Mouse (Mus musculus) heart, adult 8-10 months (tissue): ENCODE measurements at regions not wholly inside any gene's neighbourhood (a gene's known extent, or its start where the extent isn't known, plus 50 kb on each side); places are given as distances from the start of the nearest gene placed in this dataset.
"Not testable (repeated sequence)": the region's sequence is repeated elsewhere in the genome, so short reads cannot be mapped to it uniquely, and the experiment has no call there.

ENCODE experiments used
- DNase-seq: peaks from one replicate; pipeline ENCODE4 v3.0.0; 2022; ENCODE audit warnings: low spot score

GRCm38 (mm10) chr10:26577087-26577486 is 176.1 kb upstream of the Arhgap18 start:
- DNase-seq, result no peak

- DNase-seq, result no peak
Observed at GRCm38 (mm10) chr10:26585106-26585505, 168.1 kb upstream of the Arhgap18 start.

DNA sequence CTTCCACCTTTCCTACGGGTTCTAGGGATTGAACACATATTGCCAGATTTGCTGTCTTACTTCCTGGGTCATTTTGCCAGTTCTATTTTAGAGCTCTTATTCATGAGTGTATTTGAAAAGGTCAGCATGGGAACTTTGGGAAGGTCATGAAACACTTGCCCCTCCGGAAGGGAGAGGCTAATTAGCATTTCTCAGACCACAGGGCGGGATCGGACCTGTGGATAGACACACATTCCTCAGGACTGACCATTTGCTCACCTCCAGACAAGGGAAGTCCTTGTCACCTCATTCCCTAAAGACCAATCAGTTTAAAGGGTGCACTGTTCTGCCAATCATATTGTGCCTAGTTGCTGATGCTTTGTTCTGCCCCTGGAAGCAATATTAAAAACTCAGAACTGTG is 146.1 kb upstream of the Arhgap18 start:
- DNase-seq, result not testable (repeated sequence)

DNA sequence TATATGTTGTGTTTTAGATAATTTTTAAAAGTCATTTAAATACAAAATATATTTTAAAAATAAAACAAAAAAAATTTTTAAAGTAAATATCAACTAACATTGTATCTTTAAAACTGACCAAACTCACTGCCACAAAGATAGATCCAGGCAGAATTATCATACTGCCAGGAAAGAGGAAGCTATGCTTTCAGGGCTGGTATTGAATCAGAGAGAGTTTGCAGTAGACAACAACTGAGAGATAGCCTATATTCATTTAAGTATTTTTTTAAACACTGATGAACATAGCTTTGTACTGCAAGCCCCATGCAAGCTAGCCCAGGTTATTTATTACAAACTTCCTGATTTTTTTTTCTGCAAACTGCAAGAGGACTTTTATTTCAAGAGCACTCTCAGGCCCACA is 142.0 kb upstream of the Arhgap18 start:
- DNase-seq, result no peak

DNA sequence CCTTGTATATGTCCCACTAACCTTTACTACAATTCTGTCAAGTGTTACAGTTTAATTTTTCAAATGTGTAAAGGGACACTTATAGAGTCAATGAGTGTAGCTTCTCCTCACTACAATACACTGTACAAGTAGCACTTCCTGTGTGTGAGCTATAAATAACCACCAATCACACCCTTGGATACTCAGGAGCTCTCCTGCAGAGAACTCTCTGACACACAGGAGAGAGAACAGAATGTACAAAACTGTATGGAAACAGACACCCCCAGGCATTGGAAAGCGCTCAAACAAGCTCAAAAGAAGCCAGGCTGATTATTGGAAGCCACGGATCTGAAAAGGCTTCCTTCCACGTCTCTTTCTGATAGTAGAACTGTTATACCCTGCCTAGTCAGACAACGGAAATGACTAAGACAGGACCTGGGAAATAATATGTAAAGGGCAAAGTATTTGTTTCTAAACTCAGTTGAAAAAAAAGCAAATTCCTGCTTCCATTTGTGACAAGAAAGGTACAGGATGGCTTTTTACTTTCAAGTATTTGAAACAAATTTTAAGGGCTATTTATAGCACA is 122.9 kb upstream of the Arhgap18 start:
- DNase-seq, result peak; percentile 0

GRCm38 (mm10) chr10:26632266-26632665 is 121.0 kb upstream of the Arhgap18 start:
- no peak for DNase-seq

DNA sequence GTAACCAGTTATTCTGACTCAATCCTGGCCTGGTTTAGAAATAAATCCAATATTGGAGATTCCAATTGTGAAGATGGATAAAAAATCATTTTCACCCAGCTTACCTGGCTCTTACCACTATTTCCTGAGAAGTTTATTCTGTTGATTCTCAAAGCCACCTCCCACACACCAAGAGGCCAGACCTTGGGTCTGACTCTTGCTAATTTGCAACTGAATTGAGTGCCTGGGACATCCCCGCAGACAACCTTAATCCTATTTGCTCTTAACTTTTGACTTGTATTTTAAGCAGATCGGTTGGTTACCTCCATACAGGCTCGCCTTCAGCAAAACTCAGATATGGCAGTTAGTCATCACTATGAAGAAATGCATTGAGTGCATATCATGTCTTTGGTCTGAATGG is 115.8 kb upstream of the Arhgap18 start:
- DNase-seq, result no peak

DNA sequence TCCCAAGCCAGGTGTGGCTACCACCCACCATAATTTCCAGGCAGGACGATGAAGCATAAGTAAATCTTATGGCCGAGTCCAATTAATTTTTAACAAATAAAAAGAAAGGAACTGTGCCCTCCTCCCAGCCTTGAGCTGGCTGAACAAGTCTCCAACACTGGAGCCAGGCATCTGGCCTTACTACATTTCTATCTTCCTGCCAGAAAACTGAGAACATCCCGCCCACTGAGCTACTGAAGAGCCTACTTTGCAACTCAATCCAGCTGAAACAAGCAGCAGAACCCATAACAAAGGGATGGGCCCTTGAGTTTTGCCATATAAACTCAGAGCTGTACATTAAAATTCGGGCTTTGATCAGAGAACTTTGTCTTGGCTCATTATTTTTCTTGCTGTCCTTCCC is 115.2 kb upstream of the Arhgap18 start:
- DNase-seq, result no peak

DNA sequence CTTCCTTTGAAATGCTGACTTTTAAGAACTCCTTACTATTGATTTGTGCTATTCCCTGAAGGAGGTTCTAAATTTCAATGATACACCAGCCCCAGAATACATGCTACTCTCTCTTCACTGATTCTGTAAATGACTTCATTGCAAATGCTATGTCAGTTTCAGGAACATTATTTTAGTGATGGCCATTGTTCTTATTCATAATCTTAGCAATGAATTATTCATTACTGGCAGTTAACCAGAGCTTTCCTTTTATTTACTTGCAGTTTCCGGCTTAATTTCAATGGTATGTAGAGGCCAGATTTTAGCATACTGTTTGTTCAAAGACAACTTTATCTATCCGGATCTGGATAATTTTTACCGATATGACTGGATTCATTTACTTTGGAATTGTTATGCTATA is 114.1 kb upstream of the Arhgap18 start:
- no peak for DNase-seq

GRCm38 (mm10) chr10:26653103-26653502 is 100.1 kb upstream of the Arhgap18 start:
- DNase-seq, result no peak

- DNase-seq, result no peak
Observed at GRCm38 (mm10) chr10:26664270-26664669, 89.0 kb upstream of the Arhgap18 start.

DNA sequence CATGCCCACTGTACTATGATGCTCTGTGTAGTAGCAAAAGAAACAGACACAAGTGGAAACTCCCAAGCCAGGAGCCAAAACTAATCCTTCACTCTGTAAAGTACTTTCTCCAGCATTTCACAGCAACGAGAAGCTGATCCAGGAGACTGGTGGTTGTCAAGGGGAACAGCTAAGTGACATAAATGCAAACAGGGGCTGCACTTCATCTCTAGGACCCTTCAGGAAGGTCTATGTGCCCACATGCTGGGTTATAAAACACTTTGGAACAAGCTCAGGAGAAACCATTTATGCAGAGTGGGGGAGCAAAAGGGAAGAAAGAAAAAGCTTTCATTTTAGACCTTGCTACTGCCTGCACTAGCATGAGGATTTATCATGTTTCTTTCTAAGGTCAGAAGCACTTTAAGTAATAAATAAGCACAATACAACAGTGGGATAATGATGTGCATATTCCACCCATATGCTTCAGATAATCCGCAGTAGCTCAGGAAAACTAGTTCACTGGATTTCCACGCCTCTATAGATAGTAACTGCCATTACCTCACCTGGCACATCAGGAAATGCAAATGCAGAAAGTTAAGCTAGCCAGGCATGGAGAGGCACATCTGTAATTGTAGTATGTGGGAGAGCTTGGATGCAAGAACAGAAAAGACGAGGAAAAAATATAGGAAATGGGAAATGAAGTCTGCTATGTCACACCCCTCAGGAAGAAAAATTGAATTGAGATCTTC is 73.6 kb upstream of the Arhgap18 start:
- DNase-seq, result no peak

DNA sequence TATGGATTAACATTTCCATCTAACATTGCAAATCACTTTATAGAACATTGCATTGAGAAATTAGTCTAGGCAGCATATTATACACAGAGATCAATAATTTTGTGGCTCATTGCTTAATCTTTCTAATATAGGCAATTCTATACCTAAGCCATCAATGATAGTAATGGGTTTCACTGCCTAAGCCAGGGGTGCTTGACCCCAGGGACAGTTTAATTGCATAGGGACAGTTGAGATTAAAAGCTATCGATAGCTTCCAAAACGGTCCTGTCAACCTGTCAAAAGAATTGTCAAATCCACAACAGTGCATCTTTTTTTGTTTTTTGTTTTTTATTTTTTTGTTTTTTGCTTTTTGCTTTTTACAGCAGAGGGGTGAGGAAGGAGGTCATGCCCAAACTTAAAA is 58.5 kb upstream of the Arhgap18 start:
- no peak for DNase-seq

GRCm38 (mm10) chr10:26695212-26695933 is 57.8 kb upstream of the Arhgap18 start:
- DNase-seq, result no peak
